Mouse (Mus musculus) cerebellum, adult 9-10 months (tissue): ENCODE measurements around the gene 4932438H23Rik.

Source experiments
- DNase-seq: peaks from one replicate; pipeline ENCODE4 v3.0.0; 2022

4932438H23Rik gene

DNA sequence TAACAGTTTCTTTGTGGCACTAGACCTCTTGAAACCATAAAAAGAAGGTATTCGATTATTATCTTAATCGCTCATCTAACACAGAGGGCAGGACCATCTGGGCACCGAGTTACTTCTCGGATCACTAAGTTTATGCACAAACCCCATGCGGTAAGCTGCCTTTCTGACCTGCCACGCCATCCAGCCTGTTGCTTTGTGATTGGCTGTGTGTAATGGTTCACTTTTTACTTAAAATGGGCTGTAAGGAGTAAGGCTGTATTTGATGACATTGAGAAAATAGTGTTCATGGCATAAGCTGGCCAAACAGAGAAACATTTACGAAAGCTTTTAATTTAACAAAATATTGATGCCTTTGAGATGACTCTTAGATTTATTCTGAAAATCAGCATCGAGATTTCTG, at the start of gene 4932438H23Rik:
4932438H23Rik (minus strand) TSS at position 101 of the 400 bp plus-strand sequence.
- no peak for DNase-seq

DNA sequence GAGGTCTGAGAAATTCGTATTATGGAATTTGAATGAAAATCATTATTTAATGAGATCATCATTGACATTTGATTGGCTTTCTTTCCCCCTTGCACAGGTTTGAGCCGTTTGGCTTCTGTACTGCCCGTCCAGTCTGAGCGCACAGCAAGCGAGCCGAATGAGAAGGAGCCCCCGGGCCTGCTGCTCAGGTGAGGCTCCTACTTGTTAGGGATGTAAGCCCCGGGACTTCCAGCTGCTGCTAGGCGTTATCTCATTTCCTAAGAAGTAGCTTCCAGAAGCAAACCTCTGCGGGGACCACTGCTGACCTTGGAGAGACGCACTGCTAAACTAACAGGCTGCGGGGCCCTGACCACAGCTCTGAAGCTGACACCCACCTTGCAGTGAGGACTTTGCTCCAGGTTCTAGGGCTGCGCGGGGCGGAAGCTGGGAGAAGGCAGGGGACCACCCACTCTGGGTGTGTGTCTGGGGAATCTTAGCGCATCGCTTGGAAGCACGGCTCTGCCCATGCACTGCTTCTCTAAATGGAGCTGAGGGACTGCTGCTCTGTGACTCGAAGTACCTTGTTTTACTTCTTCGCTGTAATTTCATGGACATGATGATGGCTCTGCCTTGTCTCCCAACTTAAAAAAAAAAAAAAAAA, 46.2 kb upstream of the 4932438H23Rik start:
- no peak for DNase-seq

DNA sequence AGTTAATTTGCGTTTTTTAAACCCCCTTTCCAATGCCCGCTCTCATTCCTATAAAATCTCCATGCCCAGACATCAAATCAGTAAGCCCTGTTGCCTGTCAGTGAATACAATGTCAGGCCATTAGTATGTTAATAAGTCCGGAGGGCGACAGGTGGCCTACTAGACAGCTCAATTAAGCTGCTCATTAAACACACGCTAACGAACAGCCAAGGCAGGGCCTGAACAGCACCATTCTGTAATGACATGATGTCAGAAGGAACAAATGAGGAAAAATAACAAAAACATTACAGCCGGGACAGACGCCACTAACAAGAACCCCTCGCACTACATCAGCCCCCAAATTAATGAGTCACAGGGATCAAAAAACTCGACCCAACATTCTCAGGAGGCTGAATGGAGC, 45.5 kb upstream of the 4932438H23Rik start:
- DNase-seq, result no peak

DNA sequence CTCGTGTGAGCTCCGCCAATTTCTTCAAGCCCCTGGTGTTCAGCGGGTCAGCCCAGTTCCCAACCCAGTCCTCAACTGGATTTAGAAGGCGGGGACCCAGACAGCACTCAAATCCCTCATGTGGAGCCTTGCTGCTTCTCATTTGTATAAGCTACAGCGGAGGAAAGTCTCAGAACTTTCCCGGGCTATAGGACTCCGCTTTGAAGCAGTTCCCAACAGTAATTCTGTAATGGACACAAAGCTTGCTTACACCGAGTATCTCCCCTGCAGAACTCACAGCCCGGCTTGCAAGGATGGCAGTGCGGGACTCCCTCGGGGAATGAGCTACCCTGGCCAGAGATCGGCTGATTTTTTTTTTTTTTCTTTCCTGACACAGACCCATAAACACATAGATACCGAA, 45.1 kb upstream of the 4932438H23Rik start:
- no peak for DNase-seq

DNA sequence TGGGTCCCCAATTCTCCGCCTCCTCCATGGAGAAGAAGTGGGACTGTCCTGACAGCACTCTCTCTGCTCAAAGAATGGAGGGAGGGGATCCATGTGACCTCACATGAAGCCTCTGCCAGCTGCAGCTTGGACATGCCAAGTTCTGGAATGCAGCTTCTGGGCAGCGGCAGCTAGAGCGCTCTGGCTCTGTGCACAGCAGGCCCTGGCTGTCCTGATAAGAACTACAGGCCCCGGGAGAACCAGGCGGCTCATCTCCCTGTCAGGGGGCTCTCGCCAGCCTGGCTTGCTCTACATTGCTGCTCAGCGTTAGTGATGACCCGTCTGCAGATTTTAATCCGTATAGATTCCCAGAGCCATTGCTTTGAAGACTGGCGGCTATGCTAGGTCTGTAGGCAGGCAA, 44.6 kb upstream of the 4932438H23Rik start:
- DNase-seq, result no peak

DNA sequence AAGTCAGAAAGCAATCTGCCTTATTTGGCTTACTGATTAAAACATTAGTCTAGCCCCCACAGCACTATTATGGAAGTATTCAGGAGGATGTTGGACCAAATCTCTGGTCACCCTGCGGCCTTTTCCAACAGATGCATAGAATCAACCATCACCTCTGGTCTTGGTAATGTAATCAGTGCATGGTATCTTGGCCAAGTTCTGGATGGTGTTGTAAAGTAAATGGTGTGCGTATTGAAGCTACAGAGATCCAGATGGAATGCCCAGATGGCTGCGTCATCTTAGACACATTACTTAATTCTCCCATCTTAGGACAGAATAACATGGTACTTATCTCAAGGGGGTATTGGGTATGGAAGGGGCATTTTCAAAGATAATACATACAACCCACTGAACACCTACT, 43.8 kb upstream of the 4932438H23Rik start:
- DNase-seq, result no peak

DNA sequence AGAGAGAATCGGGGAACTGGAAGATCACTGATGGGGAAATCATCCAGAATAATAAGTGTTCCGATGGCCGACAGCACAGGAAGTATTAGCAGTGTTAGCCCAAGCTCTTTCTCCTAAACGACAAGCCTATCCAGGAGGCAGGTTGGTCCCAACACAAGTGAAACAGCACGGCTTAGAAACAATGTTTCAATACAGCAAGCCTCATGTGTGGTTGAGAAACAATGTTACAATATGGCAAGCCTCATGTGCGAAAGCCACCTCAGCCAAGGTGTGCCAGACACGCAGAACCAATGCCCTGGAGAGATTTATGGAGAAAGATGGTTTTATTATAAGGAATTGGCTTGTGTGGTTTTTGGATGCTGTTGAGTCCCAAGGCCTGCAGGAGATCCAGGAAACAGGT, 43.2 kb upstream of the 4932438H23Rik start:
- DNase-seq, result no peak

DNA sequence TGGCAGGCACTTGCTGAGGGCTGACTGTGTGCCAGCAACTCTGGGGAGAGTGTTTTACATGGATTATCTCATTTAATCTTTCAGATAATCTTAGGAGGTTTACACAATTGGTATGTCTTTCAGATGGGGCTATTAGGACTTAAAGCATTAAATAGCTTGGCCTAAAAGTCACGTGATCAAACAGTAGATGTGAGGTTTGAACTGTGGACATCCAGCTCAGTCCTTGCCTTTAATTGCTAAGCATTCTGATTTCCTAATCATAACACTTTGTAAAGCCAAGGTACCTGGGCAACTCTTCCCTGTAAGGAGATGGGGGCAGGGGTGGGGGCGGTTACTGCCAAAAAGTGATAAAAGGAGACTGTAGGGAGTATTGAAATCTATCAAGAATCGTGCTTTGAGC, 41.7 kb upstream of the 4932438H23Rik start:
- DNase-seq, result no peak

DNA sequence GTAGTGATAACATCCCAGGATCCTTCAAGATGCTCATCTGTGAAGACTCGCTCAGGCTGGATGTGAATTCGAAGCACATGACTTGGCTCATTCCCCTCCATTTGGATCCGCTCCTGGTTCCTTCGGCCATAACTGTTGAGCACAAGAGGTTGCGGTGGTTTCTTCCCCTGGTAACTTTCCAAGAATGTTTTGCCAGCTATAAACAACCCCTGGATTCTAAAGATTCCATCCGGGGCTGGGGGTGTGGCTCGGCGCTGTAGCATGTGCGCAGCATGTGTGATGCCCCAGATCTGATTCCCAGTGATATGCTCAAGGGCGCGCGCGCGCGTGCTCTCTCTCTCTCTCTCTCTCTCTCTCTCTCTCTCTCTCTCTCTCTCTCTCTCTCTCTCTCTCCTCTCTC, 35.0 kb upstream of the 4932438H23Rik start:
- no peak for DNase-seq

DNA sequence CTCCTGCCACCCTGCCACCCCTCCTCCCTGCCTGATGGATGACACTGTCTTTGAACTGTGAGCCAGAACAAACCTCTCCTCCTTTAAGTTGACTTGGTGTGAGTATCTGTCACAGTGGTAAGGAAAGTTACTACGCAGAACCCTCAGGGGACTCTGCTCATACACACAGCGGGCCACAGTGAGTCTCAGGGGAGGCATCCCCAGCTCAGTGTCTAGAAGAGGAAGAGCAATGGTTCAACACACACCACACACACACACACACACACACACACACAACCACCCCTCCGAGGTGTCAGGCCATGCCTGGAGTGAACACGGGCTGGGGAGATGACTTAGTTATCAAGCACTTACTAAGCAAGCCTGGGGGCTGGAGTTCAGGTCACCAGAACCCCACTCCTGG, 33.5 kb upstream of the 4932438H23Rik start:
- no peak for DNase-seq

DNA sequence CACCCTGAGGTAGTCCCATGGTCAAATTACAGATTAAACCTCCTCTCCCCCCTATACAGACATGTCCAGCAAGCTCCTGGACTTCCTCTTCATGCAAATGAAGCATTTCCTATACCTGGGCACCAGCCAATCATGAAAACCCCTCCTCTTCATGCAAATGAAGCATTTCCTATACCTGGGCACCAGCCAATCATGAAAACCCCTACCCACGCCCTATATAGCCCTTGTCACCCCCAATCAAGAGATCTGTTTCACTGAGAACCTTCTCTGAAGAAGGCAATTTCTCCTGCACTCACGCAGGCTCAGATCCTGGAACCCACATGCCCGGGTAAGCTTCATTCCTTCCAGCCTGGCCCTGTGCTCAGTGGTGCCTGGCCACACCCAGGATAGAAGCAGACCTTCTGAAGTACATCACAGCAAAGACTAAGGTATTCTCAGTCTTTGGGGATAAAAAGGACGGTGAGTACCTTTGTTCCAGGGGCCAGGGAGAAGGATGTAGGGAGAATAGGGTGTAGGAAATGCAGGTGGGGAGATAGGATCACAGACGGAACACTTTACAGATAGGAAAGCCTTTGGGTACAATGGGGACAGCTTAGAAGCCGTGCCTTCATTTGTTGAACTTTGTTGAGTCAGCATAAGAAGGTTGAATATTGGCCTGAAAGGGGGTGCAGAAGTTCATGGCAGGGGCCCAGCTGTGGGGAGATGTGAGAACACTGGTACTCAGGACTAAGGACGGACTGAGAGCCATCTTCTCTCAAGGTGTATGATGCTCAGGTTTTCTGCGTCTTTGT, 32.0 kb upstream of the 4932438H23Rik start:
- DNase-seq, result no peak

DNA sequence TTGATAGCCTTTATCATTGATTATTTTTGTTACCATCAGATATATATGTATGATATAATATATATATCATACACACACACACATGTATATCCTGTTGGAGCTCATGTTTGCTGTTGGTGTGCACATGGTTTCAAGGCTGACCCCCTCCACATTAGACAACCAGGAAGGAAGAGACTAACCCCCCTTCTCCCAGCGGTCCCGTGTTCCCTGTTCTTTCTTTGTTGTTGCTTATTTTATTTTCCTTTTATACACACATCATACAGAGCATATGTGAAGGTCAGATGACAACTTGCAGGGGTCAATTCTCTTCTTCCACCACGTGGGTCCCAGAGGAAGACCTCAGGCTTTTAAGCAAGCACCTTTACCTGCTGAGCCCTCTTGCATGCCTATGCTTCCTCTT, 29.3 kb upstream of the 4932438H23Rik start:
- no peak for DNase-seq

DNA sequence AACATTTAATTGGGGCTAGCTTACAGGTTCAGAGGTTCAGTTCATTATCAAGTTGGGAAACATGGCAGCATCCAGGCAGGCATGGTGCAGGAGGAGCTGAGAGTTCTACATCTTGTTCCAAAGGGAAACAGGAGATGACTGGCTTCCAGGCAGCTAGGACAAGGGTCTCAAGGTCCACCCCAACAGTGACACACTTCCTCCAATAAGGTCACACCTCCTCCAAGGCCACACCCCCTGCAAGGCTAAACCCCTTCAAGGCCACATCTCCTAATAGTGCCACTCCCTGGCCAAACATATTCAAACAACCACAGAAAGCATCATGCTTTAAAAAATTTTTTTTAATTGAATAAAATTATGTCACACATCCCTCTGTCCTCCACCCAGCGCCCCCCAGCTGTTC, 28.9 kb upstream of the 4932438H23Rik start:
- no peak for DNase-seq

DNA sequence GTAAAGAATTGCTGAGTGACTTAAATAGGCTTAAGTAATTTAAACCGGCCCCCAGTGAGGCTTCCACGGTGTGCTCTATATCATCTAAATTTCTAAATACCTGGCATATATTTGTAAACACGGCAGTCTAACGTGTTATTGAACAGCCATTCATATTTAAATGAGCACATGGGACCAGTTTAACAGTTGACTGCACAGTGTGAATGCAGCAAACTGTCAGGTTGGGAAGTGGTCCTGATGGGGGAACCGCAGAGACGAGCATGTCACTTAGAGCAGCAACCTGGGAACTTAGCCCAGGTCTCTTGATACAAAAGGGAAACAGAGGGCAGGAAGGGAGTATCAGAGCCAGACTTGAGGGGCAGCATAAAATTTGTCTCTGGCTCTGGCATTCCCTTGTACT, 25.0 kb upstream of the 4932438H23Rik start:
- DNase-seq, result no peak

DNA sequence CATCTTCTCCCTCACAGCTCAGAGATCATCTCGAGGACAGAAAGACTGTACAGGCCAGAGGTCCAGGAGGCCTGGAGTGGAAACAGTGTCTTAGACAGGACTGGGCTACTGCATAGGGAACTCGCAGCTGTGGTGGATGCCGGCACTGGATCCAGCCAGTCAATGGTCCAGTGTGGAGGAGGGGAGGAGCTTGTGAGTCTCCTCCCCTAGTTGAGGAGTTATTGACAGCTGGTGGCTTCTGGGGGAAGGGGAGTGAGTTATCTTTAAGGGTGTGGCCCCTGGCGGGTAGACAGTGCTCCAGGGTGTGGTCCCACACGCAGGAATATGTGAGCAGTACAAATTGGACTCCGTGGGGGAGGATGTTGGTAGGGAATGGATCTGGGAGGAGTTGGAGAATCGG, 21.8 kb upstream of the 4932438H23Rik start:
- no peak for DNase-seq

DNA sequence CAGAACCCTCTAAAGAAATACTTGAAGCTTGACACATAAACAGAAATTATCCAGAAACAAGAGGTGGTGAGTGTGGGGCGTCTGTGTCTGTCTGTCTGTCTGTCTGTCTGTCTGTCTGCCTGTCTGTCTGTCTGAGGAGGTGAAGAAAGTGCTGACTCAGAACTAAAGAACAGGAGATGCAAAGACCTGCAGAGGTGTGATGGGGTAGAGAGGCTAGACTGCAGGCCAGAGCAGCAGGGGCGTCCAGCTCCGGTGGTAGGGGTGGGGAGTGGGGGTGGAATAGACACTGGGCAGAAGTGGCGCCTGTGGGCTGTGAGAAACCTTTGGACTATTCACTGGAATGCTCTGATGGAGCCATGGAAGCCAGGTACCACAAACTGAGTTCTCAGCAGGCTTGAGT, 21.1 kb upstream of the 4932438H23Rik start:
- no peak for DNase-seq

DNA sequence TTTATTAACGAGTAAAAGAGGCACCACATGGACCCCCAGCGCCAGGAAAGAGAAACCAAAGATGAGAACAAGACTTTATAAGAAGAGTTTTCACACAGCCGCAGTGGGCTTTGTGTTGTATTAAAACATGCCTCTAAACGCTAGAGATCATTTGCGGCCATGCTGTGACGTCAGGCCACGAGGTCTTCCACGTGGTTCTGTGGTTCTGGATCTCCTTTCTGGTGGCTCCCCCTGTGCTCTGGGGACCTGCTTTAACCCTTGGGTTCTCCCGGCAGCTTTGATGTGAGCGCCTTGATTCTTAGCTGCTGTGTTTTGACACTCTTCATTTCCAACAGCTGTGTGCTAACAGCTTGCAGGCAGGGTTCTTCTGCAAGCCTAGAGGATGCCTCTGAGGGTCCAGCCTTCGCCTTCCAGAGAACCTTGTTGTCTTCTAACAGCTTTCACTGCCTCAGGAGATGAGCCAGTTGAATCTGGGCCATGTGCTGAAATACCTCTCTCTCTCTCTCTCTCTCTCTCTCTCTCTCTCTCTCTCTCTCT, 16.1 kb upstream of the 4932438H23Rik start:
- no peak for DNase-seq

DNA sequence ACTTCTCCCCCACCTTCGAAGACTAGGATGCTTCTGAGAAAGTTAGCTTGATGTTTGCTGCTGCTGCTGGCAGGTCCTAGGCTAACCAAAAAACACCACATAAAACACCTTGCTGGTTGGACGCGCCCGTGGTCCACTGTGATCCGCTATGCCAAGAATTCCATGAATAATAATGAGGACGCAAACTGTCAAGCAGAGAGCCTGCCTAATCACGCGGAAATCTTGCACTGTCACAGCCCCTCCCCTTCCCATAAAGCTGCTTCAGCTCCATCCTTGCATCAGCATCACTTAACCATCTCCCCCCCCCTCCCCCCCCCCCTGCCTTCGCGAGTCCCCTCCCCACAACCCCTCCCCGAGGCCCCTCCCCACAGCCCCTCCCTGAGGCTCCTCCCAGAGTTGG, 12.7 kb upstream of the 4932438H23Rik start:
- DNase-seq, result no peak

DNA sequence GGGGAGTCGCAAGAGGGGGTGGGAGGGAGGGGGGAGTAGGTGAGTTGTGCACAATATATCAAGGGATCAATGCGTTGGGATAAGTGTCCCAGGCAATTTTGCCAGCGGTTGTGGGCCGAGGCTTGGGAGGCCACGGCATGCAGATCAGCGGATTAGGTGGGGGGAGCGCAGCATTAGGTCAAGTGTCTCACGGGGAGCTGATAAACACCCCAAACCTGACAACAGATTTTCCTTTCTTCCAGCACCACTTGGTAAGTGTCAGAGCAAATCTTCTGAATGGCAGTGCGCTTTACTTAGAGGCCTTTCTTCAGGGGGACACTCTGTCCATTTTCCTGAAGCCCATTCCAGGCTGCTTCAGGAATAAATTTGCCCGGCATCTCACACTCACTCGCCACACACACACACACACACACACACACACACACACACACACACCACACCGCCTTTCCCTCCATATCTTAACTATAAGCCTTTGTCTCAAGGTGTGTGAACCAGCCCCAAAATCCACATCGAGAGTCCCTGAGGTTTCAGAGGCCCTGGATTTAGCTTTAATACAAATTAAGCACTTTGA, 10.6 kb upstream of the 4932438H23Rik start:
- no peak for DNase-seq

DNA sequence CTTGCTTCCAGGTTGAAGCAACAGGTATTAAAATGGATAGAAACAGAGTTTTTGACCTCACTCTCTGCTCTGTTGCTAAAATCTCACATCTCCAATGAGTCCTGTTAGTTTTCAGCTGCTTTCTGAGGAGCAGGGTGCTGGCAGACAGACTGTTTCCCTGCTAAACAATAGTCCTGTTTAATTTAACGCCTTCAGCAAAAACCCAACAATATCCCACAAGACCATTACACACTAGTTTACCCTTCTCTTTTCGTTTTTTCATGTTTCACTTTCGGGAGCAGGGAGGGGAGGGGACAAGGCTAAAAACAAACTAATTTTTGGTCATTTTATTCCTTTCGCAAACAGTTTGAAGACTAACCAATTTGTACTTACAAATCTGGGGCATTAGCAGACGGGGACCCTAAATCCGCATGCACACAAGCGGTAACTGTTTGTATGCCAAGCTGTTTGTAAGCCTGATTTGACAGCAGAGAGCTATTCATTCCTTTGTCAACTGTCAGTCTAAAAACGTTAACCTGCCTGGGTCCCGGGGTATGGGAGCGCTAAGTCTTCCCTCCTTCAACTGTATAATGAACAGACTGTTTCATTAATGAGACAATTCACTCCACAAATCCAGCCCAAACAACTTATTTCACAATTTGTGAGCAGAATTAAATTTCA, 10.0 kb upstream of the 4932438H23Rik start:
- no peak for DNase-seq

DNA sequence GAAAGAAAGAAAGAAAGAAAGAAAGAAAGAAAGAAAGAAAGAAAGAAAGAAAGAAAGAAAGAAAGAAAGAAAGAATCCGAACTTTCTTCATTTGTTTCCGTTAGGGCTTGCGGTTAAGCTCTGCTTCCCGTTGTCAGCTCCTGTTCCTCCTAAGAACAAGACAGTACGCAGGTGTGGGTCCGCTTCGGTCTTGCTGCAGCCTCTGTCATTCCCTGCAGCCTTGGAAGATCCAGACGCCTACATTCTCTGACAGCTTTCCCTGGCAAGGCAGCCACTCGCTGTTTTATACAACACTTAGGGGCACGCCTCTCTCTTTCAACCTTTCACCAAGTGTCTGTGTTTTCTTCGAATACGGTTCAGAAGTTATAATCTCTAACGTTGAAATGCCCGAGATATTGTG, 8.5 kb upstream of the 4932438H23Rik start:
- no peak for DNase-seq

DNA sequence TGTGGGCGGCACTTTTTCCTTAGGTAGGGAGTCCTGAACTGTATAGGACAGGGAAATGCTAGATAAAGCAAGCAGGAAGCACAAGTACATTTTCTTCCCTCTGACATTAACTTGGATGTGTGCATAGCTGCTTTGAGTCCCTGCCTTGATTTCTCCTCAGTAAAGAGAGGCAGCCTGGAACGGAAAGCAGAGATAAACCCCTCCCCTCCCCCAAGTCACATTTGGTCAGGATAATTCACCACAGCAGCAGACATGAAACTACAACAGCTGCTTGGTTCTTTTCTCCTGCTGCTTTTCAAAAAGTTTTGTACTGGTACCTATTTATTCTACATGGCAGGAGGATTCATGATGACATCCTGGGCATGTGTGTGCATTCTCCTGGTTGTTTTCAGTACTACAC, 5.6 kb upstream of the 4932438H23Rik start:
- DNase-seq, result no peak

DNA sequence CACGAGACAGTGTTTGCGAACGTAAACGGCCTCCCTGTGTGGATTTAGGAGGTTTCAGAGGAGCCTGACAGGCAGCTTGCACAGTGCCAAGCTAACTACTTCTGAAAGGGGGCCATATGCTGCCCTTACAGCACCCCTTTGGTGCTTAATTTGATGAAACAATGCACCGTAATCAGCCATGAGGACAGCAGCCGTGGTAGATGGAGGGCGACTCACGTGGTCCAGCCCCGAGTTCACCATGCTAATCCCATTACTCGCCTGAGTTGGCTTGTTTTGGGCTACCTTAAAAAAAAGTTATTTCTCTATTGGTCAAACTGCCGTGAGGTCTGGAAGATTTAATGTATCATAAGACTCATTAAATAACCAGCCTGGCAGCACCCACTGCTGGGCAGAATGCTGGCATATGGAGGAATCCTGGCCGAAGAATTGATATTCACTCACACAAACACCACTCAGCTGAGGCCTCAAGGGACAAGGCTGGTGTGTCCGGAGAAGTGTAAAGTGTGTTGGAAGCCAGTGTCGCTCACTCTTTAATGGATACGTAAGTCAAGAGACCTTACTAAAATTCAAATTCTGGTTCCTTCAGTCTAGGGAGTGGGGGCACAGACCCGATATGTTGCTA, 4.6 kb upstream of the 4932438H23Rik start:
- DNase-seq, result no peak
